Mouse (Mus musculus) heart, postnatal 4 days (tissue): Measurements from ENCODE around the gene Tiam2. TPM values are rescaled to one million over a fixed set of nuclear protein-coding genes. Genes with fewer than 3 reads are reported as not detected.

Source experiments
- DNase-seq: peaks from one replicate; pipeline ENCODE4 v3.0.0; 2021
- total RNA-seq, 2 experiments: library from RNA; stranded (reverse); gene quantifications; 2 replicates each; pipeline ENCODE4 v1.2.3; 2021

Gene Tiam2
- total RNA-seq, 2 experiments from 2014 or later = 7.6 to 7.7 TPM

DNA sequence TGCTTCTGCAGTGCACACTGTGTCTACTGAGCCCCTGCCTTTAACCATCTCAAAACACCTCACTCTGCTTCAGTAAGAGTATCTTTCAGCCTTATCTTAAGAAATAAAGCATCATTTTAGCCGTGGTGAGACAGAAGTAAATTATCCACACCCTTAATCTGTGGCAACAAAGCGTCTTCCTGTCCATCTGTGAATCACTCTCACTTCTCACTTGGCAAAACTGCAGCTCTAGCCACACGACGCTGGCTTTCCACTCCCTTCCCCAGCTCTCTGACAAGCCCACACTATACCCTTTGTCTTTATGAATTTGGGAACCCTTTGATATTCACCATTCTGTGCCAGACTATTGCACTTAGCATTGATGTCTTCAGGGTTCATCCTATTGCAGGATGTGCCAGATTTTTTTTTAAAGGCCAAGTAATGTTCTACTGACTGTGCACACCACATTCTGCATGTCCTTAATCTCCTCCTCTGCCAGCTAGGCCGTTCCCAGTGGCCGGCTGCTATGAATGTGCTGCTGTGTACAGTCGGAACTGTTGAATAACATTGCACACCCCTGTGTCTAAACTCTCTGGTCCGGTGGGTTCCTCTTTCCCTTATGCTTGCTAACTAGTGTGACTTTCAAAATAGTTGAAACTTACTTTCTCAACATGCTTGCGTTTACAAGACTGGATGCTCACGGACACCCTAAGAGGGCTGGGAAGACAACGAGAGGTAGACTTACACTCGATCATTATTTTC, 126.4 kb downstream of the Tiam2 start:
- DNase-seq = no peak

DNA sequence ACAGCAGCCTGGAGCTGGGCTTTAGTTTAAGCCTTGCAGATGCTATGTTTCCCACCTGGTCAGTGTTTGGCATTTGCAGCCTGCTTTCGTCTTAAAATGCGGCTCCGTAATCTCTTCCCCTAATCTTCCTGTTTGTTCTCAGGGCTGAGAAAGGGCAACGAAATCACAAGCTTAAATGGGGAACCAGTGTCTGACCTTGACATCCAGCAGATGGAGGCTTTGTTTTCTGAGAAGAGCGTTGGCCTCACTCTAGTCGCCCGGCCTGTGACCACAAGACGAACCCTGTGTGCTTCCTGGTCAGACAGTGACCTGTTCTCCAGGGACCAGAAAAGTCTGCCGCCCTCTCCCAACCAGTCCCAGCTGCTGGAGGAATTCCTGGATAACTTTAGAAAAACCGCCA, 127.6 kb downstream of the Tiam2 start:
- no peak for DNase-seq

DNA sequence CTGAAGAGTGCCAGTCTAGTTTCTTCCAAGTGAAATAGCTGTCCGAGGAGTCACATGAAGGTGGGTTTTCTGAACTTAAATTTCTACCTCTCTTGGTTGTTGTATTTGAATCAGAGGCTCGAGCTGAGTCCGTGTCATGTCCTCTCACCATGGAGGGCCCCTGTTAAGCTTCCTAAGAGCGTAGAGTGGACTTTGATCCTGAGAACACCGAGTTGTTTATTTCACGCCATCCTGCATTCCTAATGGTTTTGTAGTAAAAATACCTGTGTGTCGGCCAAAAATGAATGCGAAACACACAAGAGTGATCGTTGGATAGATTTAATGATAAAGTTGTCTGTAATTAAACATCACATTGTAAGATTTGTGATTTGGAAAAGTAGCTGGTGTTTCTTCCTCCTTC, 128.5 kb downstream of the Tiam2 start:
- no peak for DNase-seq

DNA sequence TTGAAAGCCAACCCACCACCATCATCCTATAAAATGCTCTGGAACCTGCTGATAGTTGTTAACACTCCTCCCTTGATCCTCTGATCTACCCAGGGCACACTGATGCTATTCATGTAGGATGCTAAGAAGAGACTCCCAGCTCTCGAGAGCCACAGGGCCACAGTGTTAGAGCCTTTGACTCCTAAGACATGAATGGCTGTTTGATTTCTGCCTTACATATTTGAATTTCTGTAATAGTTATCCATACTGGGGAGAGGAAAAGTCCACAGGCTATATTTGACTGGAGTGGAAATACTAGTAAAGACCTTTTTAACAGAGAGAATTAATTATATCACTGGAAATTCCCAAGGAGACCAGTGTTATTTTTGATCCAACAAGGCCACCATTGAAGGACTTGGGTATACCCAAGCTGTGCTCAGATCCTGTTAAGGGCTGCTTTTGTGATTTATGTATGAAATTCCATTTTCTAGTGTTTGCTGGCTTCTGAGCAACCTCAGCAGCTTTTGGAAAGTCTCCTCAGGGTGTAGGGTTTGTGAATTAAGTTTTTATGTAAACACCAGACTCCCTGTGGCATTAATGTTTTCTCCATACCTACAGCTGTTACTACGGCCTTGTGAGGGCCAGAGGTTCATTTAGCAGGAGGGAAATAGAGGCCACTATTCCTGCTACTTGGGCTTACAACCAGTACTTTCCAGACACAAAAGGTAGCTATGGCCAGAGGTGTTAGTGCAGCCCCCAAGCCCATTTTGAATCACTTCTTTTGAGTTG, 131.7 kb downstream of the Tiam2 start:
- no peak for DNase-seq

DNA sequence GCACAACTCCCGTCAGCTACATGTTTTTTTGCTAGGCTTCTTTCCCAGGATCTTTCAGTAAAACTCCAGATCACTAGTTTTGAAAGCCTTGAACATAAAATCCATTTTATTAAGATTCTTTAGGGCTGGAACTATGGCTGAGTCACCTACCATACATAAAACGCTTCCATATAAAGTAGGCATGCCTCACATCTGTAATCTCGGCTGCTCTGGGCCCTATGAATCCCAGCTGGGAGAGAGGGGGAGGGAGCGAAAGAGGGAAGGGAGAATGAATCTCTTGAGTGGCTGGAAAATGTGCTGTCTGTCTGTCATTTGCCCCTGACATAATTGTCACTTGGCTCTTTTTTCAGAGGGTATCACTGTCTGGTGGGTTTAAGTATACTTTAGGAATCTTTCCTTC, 139.5 kb downstream of the Tiam2 start:
- no peak for DNase-seq

DNA sequence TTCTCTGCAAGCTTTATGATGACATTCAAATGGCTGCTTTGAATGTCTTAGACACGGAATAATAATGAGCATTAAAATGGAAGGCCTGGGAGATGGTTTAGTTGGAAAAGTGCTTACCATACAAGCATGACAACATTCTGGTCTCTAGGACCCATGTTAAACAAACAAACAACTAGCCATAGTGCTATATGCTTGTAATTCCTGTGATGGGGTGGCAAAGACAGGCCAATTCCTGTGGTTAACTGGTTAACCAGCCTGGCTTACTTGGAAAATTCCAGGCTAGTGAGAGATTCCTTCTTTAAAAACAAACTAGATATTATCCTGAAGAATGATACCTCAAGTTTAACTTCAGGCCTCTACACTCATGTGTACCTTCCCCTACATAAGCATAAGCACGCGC, 140.3 kb downstream of the Tiam2 start:
- DNase-seq = no peak

DNA sequence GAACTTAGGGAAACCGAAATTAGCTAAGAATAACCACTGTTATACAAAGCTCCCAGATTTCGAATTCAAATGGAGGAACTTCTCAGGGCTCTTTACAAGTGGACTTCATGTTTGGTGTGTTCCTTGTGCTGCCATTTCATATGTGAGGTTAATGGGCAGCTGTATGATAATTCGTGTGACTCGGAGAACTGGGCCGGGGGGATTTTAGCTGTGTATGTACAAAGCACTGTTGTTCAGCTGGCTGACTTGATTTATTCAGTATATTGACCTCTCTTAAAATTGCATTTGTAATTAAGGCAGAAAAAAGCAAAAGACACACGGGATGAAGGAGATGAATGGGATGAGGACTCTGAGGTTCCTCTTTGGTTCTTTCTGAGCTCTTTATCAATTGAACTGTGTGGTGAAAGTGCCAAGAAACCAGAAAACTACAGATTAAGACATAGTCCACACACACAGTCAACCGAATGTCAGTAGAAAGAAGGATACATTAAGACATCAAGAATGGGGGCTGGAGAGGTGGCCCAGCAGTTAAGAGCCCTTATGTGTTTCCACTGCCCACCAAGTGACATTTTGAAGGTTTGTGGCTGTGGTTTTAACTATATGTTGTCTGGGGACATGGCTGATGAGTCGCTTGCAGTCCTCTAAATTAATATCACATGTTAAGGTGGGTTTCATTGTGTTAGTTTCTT, 141.4 kb downstream of the Tiam2 start:
- DNase-seq = no peak

DNA sequence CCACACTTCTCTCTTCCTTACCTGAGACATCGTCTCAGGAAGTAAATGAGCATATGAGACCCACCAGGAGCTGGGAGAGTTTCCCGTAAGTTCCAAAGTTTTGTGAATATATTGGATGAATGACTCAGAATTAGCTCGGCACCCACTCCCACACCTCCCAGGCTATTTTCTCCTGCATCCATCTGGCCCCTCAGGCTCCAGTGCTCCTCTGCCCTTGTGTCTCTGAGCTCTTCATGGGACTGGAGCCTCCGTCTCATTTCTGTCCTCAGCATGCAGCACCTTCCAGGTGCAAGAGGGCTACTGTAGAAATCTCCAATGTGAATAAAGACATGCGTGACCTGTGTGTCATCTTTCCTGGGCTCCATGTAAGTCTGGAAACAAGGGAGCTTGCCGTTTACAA, 145.6 kb downstream of the Tiam2 start:
- no peak for DNase-seq

DNA sequence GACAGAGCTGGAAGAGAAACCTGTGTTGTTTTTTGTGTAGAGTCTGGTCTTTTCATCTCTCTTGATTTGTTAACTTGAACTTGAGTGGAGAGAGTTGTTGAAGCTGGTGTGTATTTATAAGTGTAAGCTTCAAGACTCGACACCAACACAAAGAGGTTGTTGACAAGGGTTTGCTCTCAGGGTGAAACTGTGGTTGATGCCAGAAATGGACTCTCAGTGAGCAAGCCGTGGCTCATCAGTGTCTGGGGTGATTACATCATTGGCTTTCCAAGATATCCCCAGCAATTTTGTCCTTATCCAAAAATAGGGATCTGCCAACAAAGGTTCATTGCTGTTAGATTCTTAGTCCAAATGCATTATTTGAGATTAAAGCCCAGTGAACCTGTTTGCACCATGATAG, 150.2 kb downstream of the Tiam2 start:
- DNase-seq = no peak

DNA sequence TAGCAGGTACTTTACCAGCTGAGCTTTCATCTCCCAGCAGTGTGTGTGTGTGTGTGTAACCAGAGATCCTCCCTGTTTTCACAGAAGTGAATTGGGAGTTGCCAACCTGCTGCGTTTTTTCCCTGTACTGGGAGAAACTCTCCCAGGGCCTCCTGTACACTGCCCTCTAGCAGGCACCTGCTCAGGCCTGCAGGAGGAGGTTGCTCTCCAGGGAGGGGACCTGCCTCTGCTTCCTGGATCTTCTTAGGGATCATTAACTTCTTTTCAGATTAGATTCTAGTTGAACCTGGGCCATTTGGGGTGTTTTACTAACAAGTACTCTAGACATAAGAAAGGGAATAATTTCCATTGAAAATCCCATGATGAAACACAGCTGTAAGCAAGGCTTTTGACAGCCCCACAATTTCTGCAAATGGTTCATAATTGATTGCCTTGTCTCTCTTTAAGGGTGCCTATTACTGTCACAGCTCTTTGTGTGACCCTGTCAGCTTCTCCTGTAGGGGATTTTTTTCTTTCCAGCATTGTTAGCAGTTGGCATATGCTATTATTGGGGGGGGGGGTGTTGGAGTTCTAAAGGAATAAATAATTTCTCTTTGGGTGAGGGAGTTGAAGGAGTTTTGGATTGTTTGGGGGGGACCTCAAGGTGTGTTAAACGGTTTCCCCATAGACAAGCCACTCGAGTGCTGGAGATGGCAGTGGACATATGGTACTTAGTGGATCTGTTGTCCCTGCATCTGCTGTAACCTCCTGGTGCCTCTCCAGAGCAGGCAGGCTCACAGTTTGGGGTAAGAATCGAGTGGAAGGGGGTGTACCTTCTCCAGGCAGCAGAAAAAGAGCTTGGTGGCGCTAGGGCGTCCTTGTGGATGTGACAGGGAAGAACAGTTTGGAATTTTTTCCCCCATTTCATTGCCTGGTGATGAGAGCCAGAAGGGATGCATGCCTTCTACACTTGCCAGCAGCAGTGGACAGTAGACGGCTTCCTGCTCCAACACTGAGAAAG, 155.5 kb downstream of the Tiam2 start:
- DNase-seq = no peak

DNA sequence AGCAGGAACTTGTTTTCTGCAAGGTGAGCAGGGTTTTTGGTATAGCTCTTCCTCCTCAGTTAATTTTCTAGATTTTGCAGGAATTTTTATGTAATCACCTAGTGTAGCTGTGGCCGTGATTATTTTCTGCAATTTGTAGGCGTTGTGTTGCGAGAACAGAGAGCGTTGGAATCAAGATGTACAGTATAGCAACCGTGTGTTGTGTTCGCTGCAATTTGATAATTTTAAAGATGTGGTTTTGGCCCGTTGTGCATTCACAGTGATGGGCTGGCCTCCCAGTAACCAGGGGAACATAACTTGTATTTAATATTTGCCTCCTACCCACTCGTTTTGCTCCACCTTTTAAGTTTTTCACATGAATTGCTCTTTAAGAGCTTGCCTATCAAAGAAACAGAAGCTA, 156.7 kb downstream of the Tiam2 start:
- no peak for DNase-seq

DNA sequence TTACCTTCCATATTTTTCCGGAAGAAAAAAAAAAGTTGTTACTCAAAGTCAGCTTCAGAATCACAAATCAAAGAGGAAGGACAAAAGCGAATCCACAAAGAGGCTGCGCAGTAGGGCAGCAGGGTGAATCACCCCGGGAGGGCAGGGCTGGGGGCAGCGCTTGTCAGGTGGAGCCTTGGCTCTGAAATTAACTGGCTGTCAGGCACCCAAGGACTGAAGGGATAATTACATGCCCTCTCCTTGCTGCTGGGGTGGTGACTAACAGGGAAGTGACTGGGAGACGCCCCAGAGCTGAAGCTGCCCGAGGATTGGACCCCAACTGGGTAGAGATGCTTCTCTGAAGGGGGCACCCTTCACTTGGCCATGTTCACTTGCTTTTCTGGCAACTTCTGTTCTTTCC, 159.5 kb downstream of the Tiam2 start:
- no peak for DNase-seq

DNA sequence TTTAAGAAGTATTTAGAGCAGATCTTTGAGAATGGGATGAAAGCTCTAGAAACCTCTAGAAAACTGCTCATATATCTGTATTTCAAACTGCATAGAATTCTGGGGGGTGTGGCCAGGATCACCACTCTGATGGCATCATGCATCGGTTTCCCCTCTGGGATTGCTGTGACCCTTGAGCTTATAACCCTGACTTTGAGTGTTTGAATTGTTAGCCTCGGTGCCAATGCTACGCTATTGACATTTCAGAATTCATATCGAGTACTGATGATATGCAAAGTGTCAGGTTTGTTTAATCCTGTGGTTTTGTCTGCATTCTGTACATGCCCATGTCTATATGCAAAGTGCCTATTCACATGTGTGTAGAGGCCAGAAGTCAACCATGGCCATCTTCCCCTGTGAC, 160.8 kb downstream of the Tiam2 start:
- no peak for DNase-seq

DNA sequence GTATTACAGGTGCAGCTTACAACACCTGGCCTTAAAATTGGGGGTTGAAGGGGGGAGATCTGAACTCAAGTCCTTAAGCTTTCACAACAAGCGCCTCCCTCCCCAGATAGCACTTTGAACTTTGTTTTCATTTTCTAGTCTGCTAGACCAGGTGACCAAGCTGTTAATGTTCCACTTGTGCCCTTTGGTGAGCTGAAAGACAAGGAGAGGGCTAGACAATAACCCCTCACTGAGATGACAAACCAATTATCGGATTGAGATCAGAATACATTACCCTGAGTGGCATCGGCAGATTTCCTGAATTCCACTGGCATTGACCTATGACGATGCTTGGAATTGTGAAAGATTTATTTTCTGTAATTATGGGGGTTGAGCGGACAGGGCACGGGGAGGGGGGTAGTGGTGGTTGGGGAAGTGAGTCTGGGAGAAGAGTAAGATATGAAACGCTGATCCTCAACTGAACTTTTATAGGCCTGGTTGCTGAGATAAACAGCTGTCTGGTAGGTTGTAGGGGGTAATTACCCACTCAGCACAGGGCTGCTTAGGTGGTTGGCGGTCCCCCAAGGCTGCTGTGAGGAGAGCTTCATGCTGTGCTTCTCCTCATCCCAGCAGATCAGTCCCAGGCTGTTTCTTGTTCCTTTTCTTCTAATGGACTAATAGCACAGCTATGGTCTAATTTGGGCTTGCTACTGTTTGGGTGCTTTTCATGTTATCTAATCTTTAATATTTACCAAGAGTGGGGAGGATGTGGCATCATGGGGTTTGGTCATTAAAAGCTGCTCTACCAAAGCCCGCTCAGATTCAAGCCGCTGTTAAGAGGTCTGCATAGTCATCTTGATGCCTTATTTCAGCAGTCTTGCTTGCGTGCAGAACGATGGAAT, 161.6 kb downstream of the Tiam2 start:
- DNase-seq = no peak

DNA sequence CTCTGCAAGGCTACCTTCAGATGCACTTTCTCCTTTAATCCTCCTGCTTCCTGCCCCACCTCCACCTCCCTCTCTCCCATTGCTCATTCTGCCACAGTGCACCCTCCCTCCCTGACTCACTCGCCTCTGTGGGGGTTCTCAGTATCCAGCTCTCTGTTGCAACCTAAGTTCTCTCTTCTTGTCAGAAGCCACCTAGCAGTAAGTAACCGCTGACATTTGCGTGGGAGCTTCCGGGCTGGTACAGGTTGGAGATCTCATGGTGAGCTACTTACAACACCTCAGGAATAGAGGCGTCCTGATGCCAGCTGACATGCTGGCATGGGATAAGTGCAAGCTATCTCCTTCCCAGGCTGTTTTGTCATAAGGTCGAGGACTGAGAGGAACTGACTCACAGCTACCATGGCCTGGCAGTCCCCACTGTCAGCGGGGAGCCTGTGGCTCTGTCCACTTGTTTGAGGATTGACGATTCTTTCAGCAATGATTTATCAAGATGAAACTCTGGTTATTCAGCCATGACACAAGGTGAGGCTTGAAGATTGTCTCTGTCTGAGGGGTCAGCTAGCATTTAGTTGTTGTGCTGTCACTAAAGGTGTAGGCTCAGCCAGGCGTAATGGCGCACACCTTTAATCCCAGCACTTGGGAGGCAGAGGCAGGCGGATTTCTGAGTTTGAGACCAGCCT, 164.0 kb downstream of the Tiam2 start:
- DNase-seq = no peak

DNA sequence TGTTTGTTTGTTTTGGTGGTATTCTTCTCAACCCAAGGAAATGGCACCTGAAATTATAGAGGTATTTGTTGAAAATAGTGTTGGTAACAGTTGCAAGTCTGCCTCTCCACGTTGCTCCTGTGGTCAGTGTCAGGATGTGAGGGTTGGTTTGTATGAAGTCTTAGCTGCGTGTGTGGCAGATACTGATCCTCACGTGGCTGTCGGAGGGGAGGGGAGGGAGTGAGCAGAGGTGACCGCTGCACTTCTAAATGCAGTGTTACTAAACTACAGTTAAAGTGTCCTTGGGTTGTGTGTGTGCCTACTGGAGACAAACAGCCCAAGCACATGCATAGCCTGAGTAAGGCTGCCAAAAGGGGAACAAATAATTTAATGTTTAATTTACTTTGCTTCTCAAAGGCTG, 164.7 kb downstream of the Tiam2 start:
- no peak for DNase-seq

DNA sequence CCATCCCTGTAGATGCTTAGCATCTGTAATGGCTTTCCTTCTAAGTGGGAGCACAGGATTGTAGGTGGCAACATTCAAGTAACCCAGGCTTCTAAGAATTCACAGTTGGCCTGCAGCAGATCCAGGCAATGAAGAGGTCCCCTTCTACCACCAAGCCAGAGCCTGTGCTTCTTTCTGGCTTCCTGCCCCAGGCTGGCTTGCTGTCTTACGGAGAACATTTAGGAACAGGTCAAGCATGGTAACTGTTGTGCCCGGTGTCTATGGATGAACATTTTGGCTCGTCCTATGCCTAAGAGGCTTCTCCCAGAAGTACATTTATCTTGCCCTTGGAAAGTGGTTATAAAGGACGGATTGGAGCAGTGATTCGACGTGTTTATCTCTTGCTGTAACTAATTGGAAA, 165.3 kb downstream of the Tiam2 start:
- no peak for DNase-seq

DNA sequence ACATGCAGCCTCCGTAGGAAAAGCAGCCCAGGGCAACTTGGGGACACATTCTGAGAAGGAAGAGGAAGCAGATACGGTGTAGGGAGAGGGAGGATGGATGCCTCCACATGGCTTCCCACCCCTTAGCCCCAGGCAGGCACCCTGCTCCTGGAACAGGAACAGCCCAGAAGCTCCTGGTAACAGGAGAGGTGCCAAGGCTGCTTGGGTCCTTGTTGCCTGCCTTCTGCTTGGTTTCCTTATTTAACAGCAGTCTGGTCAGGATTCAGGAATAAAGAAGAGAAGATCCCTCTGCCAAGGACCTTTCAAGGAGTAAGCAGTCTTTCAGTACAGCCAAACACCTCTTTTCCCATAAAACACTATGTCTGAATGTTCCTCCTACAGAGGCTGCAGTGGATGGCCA, 169.2 kb downstream of the Tiam2 start:
- DNase-seq = no peak

DNA sequence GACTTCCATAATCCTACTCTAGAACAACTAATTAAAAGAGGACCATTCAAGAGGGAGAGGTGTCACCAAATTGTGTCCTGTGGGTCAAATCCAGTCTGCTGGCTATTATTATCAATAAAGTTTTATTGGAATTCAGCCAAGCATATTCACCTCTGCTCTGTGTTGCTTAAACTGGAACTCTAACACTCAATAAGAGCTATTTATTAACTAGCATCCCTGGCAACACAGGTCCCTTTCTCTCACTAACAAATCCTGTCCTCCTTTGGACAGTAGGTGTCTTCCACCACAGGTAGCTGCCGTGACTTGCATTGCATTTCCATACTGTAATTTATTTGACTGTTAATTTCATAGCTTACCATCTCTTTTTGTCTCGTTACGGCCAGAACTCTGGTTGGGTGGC, 169.7 kb downstream of the Tiam2 start:
- DNase-seq = no peak

DNA sequence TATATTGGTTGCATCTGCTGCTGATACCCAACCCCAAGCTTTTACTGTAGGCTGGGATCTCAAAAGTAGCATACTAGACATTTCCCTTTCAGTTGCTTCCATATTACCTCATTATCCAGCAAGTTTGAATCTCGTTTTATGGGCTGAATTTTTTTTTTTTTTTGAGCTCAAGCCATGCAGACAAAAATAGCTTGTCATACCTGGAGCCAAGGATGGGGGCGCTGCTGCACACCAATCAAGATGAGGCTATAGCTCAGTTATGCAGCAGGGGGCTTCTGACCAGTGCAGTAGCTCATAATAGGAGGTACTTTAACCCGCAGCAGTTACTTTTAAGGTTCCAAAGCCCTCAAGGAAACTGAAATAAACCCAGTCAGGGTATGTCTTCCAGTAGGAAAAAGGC, 171.7 kb downstream of the Tiam2 start:
- DNase-seq = peak; percentile 59

DNA sequence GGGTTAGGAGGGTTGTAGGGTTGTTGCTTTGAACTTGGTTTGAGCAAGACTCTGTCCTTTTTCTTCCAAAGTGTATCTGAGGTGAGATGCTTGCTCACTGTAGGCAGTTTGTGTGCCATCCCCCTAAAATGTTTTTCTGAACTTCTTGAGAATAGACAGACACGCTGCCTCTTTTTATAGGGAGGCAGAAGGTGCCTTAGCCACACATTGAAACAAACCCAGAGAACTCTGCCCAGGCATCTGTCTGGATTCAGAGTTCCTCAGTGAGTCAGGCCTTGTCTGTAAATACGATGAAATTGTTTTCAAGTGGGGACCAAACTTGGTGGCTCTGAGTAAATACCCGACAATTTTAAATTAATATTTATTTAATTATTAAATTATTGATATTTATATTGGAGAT, 172.2 kb downstream of the Tiam2 start:
- DNase-seq = no peak
